Mouse (Mus musculus) ovary, postnatal 10 days (tissue): ENCODE measurements around the gene Cyp2c70.
"Not testable (repeated sequence)": the region's sequence is repeated elsewhere in the genome, so short reads cannot be mapped to it uniquely, and the experiment has no call there.

ENCODE experiments used
- DNase-seq: peaks from one replicate; pipeline ENCODE4 v3.0.0; 2022; ENCODE audit warnings: low spot score

Cyp2c70 gene

GRCm38 (mm10) chr19:40187160-40187559 lies at the start of gene Cyp2c70:
Cyp2c70 (minus strand) TSS chr19:40187333.
- DNase-seq = no peak

- DNase-seq = no peak
Measured at GRCm38 (mm10) chr19:40232560-40232959, 45.4 kb upstream of the Cyp2c70 start.

GRCm38 (mm10) chr19:40231825-40232541 lies 44.9 kb upstream of the Cyp2c70 start:
- DNase-seq = no peak

- no peak for DNase-seq
Measured at GRCm38 (mm10) chr19:40231074-40231738, 44.1 kb upstream of the Cyp2c70 start.

GRCm38 (mm10) chr19:40226516-40227151 lies 39.5 kb upstream of the Cyp2c70 start:
- DNase-seq = no peak

GRCm38 (mm10) chr19:40225761-40226110 lies 38.6 kb upstream of the Cyp2c70 start:
- no peak for DNase-seq

- DNase-seq = peak; percentile 56
Measured at GRCm38 (mm10) chr19:40225102-40225760, 38.1 kb upstream of the Cyp2c70 start.

GRCm38 (mm10) chr19:40222307-40222706 lies 35.2 kb upstream of the Cyp2c70 start:
- DNase-seq = not testable (repeated sequence)

GRCm38 (mm10) chr19:40220878-40221277 lies 33.7 kb upstream of the Cyp2c70 start:
- DNase-seq = no peak

- not testable (repeated sequence) for DNase-seq
Measured at GRCm38 (mm10) chr19:40202947-40203346, 15.8 kb upstream of the Cyp2c70 start.

- no peak for DNase-seq
Measured at GRCm38 (mm10) chr19:40190596-40190995, 3.5 kb upstream of the Cyp2c70 start.

- DNase-seq = no peak
Measured at GRCm38 (mm10) chr19:40183600-40183999, 3.5 kb downstream of the Cyp2c70 start.

- no peak for DNase-seq
Measured at GRCm38 (mm10) chr19:40178311-40178710, 8.8 kb downstream of the Cyp2c70 start.

GRCm38 (mm10) chr19:40168391-40168790 lies 18.7 kb downstream of the Cyp2c70 start:
- DNase-seq = not testable (repeated sequence)

GRCm38 (mm10) chr19:40126996-40127395 lies 60.1 kb downstream of the Cyp2c70 start:
- DNase-seq = not testable (repeated sequence)

GRCm38 (mm10) chr19:40125165-40125564 lies 62.0 kb downstream of the Cyp2c70 start:
- DNase-seq = not testable (repeated sequence)

- not testable (repeated sequence) for DNase-seq
Measured at GRCm38 (mm10) chr19:40119624-40120023, 67.5 kb downstream of the Cyp2c70 start.
